Mouse (Mus musculus): ENCODE measurements at regions not wholly inside any gene's neighbourhood (a gene's known extent, or its start where the extent isn't known, plus 50 kb on each side); places are given as distances from the start of the nearest gene placed in this dataset.

DNA sequence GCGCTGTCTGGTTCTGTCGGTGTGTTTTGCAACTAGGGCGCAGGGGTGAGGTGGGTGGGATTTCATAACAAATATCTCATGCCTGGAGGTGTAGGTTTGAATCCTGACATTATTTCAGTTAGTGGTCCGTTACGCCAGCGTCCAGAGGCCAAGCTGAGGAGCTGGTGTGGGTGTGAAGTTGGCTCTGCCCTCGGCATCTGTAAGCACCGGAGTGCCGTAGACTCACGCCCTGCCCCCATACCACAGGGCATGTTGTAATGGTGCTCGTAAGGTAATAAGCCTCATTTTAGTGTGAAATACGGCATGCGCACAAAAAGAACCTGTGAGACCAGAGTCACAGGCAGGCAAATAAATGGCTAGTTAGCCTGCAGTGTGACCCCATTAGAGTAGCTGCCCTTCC is 168.1 kb upstream of the Id2 start:
- no peak for TF ChIP-seq EP300 (IDR thresholded peaks at IDR 0.05; ENCODE audit: insufficient read depth, low read depth, low read length)
- TF ChIP-seq CTCF (IDR thresholded peaks at IDR 0.05; ENCODE audit: low read depth, low read length): no peak
